Mouse (Mus musculus): ENCODE measurements around the gene Clcc1.
A peak's percentile ranks its signal among the peaks of the same experiment; 100 is the strongest.
"Not testable (repeated sequence)": the region's sequence is repeated elsewhere in the genome, so short reads cannot be mapped to it uniquely, and the experiment has no call there.

Clcc1 gene

GRCm38 (mm10) chr3:108653710-108654379 lies at the start of gene Clcc1:
TSS of gene Clcc1 (plus strand) at chr3:108653913.
- DNase-seq (ENCODE audit: low spot score), result peak; percentile 88

GRCm38 (mm10) chr3:108608906-108609305 lies 44.8 kb upstream of the Clcc1 start:
- no peak for DNase-seq (ENCODE audit: low spot score)

GRCm38 (mm10) chr3:108634761-108635160 lies 19.0 kb upstream of the Clcc1 start:
- no peak for DNase-seq (ENCODE audit: low spot score)

- no peak for DNase-seq (ENCODE audit: low spot score)
Measured at GRCm38 (mm10) chr3:108639412-108639811, 14.3 kb upstream of the Clcc1 start.

GRCm38 (mm10) chr3:108640998-108641397 lies 12.7 kb upstream of the Clcc1 start:
- DNase-seq (ENCODE audit: low spot score), result no peak

GRCm38 (mm10) chr3:108644856-108645255 lies 8.9 kb upstream of the Clcc1 start:
- DNase-seq (ENCODE audit: low spot score), result no peak

- no peak for DNase-seq (ENCODE audit: low spot score)
Measured at GRCm38 (mm10) chr3:108646036-108646435, 7.7 kb upstream of the Clcc1 start.

GRCm38 (mm10) chr3:108647681-108648080 lies 6.0 kb upstream of the Clcc1 start:
- not testable (repeated sequence) for DNase-seq (ENCODE audit: low spot score)

GRCm38 (mm10) chr3:108652866-108653642 lies 659 bp upstream of the Clcc1 start:
- peak; percentile 13 for DNase-seq (ENCODE audit: low spot score)

GRCm38 (mm10) chr3:108654566-108654965 lies 853 bp downstream of the Clcc1 start:
- peak; percentile 31 for DNase-seq (ENCODE audit: low spot score)

GRCm38 (mm10) chr3:108655486-108655885 lies 1.8 kb downstream of the Clcc1 start:
- peak; percentile 6 for DNase-seq (ENCODE audit: low spot score)

- DNase-seq (ENCODE audit: low spot score), result no peak
Measured at GRCm38 (mm10) chr3:108658612-108659011, 4.9 kb downstream of the Clcc1 start.

GRCm38 (mm10) chr3:108660941-108661340 lies 7.2 kb downstream of the Clcc1 start:
- peak; percentile 17 for DNase-seq (ENCODE audit: low spot score)

GRCm38 (mm10) chr3:108676616-108677015 lies 22.9 kb downstream of the Clcc1 start:
- DNase-seq (ENCODE audit: low spot score), result no peak

- DNase-seq (ENCODE audit: low spot score), result no peak
Measured at GRCm38 (mm10) chr3:108681004-108681403, 27.3 kb downstream of the Clcc1 start.

- not testable (repeated sequence) for DNase-seq (ENCODE audit: low spot score)
Measured at GRCm38 (mm10) chr3:108683597-108683996, 29.9 kb downstream of the Clcc1 start.

GRCm38 (mm10) chr3:108685701-108686100 lies 32.0 kb downstream of the Clcc1 start:
- no peak for DNase-seq (ENCODE audit: low spot score)

GRCm38 (mm10) chr3:108689015-108689441 lies 35.3 kb downstream of the Clcc1 start:
- DNase-seq (ENCODE audit: low spot score), result no peak

GRCm38 (mm10) chr3:108689446-108689845 lies 35.7 kb downstream of the Clcc1 start:
- no peak for DNase-seq (ENCODE audit: low spot score)

GRCm38 (mm10) chr3:108689979-108690378 lies 36.3 kb downstream of the Clcc1 start:
- DNase-seq (ENCODE audit: low spot score), result no peak

- DNase-seq (ENCODE audit: low spot score), result no peak
Measured at GRCm38 (mm10) chr3:108694321-108694720, 40.6 kb downstream of the Clcc1 start.

GRCm38 (mm10) chr3:108698662-108699061 lies 44.9 kb downstream of the Clcc1 start:
- no peak for DNase-seq (ENCODE audit: low spot score)

- DNase-seq (ENCODE audit: low spot score), result no peak
Measured at GRCm38 (mm10) chr3:108699786-108700185, 46.1 kb downstream of the Clcc1 start.
